Mouse (Mus musculus): ENCODE measurements around the gene Ankrd11. TPM values are rescaled to one million over a fixed set of nuclear protein-coding genes. Genes with fewer than 3 reads are reported as not detected.
A peak's percentile ranks its signal among the peaks of the same experiment; 100 is the strongest.

The Ankrd11 gene
- polyA plus RNA-seq, 1 experiment from 2014 or later, result 71.8 TPM

GRCm38 (mm10) chr8:122938170-122938569, 103.9 kb downstream of the Ankrd11 start:
- no peak overlapping the region for H3K9ac ChIP-seq (replicated peaks; ENCODE audit: low read length)
- peak; percentile 25 for DNase-seq (ENCODE audit: low spot score)
- H3K4me1 ChIP-seq (ENCODE audit: control insufficient read depth, insufficient read depth, low read length), result no peaks in the 10 kb centered on the region; the same call in 1 of the 2 replicates
- no peaks in the 10 kb centered on the region for H3K27me3 ChIP-seq (ENCODE audit: control insufficient read depth, insufficient read depth, low read length)
- WGBS, result 57% methylated on average over 3 of the region's 3 CpGs
- no peak overlapping the region for H3K4me3 ChIP-seq (ENCODE audit: low read depth, low read length)
- no peaks in the 10 kb centered on the region for H3K9me3 ChIP-seq (replicated peaks; ENCODE audit: control insufficient read depth, low read length)
- no peak overlapping the region for H3K27ac ChIP-seq (replicated peaks; ENCODE audit: low read depth, low read length)
- no peak for ATAC-seq (replicated peaks; ENCODE audit: insufficient number of reproducible peaks, low FRiP score, low TSS enrichment, low read depth)
- H3K36me3 ChIP-seq (replicated peaks; ENCODE audit: control insufficient read depth, insufficient read depth, low read depth, low read length), result no peaks in the 10 kb centered on the region
- H3K4me2 ChIP-seq (ENCODE audit: low read depth, low read length), result no peak overlapping the region

GRCm38 (mm10) chr8:122937545-122938053, 104.5 kb downstream of the Ankrd11 start:
- H3K4me2 ChIP-seq (ENCODE audit: low read depth, low read length), result no peak overlapping the region
- no peaks in the 10 kb centered on the region for H3K9me3 ChIP-seq (replicated peaks; ENCODE audit: control insufficient read depth, low read length)
- no peak overlapping the region for H3K9ac ChIP-seq (replicated peaks; ENCODE audit: low read length)
- no peak overlapping the region for H3K27ac ChIP-seq (replicated peaks; ENCODE audit: low read depth, low read length)
- H3K4me3 ChIP-seq (ENCODE audit: low read depth, low read length), result no peak overlapping the region
- ATAC-seq (replicated peaks; ENCODE audit: insufficient number of reproducible peaks, low FRiP score, low TSS enrichment, low read depth), result no peak
- no peaks in the 10 kb centered on the region for H3K27me3 ChIP-seq (ENCODE audit: control insufficient read depth, insufficient read depth, low read length)
- DNase-seq (ENCODE audit: low spot score), result no peak
- H3K36me3 ChIP-seq (replicated peaks; ENCODE audit: control insufficient read depth, insufficient read depth, low read depth, low read length), result no peaks in the 10 kb centered on the region
- WGBS, result 86% methylated on average over 2 of the region's 2 CpGs
- H3K4me1 ChIP-seq (ENCODE audit: control insufficient read depth, insufficient read depth, low read length), result no peaks in the 10 kb centered on the region; the same call in 1 of the 2 replicates

GRCm38 (mm10) chr8:122935912-122936311, 106.2 kb downstream of the Ankrd11 start:
- Histone ChIP-seq H3K27me3 (ENCODE audit: control insufficient read depth, insufficient read depth, low read length) (no peaks in the 10 kb centered on the region), H3K4me1 (ENCODE audit: control insufficient read depth, insufficient read depth, low read length) (no peaks in the 10 kb centered on the region; the same call in 1 of the 2 replicates), H3K36me3 (replicated peaks; ENCODE audit: control insufficient read depth, insufficient read depth, low read depth, low read length) (no peaks in the 10 kb centered on the region), H3K27ac (replicated peaks; ENCODE audit: low read depth, low read length) (no peak overlapping the region), H3K4me2 (ENCODE audit: low read depth, low read length) (no peak overlapping the region), H3K9ac (replicated peaks; ENCODE audit: low read length) (no peak overlapping the region), H3K4me3 (ENCODE audit: low read depth, low read length) (no peak overlapping the region), H3K9me3 (replicated peaks; ENCODE audit: control insufficient read depth, low read length) (no peaks in the 10 kb centered on the region)
- 89% methylated on average over 3 of the region's 3 CpGs for WGBS
- ATAC-seq (replicated peaks; ENCODE audit: insufficient number of reproducible peaks, low FRiP score, low TSS enrichment, low read depth) (no peak), DNase-seq (ENCODE audit: low spot score) (no peak)

GRCm38 (mm10) chr8:122935118-122935517, 107.0 kb downstream of the Ankrd11 start:
- Histone ChIP-seq H3K4me3 (ENCODE audit: low read depth, low read length) (no peak overlapping the region), H3K36me3 (replicated peaks; ENCODE audit: control insufficient read depth, insufficient read depth, low read depth, low read length) (no peaks in the 10 kb centered on the region), H3K9me3 (replicated peaks; ENCODE audit: control insufficient read depth, low read length) (no peaks in the 10 kb centered on the region), H3K4me2 (ENCODE audit: low read depth, low read length) (no peak overlapping the region), H3K27me3 (ENCODE audit: control insufficient read depth, insufficient read depth, low read length) (no peaks in the 10 kb centered on the region), H3K27ac (replicated peaks; ENCODE audit: low read depth, low read length) (no peak overlapping the region), H3K9ac (replicated peaks; ENCODE audit: low read length) (no peak overlapping the region), H3K4me1 (ENCODE audit: control insufficient read depth, insufficient read depth, low read length) (no peaks in the 10 kb centered on the region; the same call in 1 of the 2 replicates)
- DNase-seq (ENCODE audit: low spot score) (no peak), ATAC-seq (replicated peaks; ENCODE audit: insufficient number of reproducible peaks, low FRiP score, low TSS enrichment, low read depth) (no peak)
- WGBS, result 84% methylated on average over 1 of the region's 1 CpGs

- Histone ChIP-seq H3K4me1 (ENCODE audit: control insufficient read depth, insufficient read depth, low read length) (no peaks in the 10 kb centered on the region; the same call in 1 of the 2 replicates), H3K4me2 (ENCODE audit: low read depth, low read length) (no peak overlapping the region), H3K27me3 (ENCODE audit: control insufficient read depth, insufficient read depth, low read length) (no peaks in the 10 kb centered on the region), H3K36me3 (replicated peaks; ENCODE audit: control insufficient read depth, insufficient read depth, low read depth, low read length) (no peaks in the 10 kb centered on the region), H3K9me3 (replicated peaks; ENCODE audit: control insufficient read depth, low read length) (no peaks in the 10 kb centered on the region), H3K9ac (replicated peaks; ENCODE audit: low read length) (no peak overlapping the region), H3K4me3 (ENCODE audit: low read depth, low read length) (no peak overlapping the region), H3K27ac (replicated peaks; ENCODE audit: low read depth, low read length) (no peak overlapping the region)
- ATAC-seq (replicated peaks; ENCODE audit: insufficient number of reproducible peaks, low FRiP score, low TSS enrichment, low read depth) (no peak), DNase-seq (ENCODE audit: low spot score) (no peak)
Measured at GRCm38 (mm10) chr8:122933973-122934372, 108.1 kb downstream of the Ankrd11 start.

GRCm38 (mm10) chr8:122932561-122932959, 109.5 kb downstream of the Ankrd11 start:
- no peak for ATAC-seq (replicated peaks; ENCODE audit: insufficient number of reproducible peaks, low FRiP score, low TSS enrichment, low read depth)
- H3K27ac ChIP-seq (replicated peaks; ENCODE audit: low read depth, low read length), result no peak overlapping the region
- 87% methylated on average over 2 of the region's 2 CpGs for WGBS

GRCm38 (mm10) chr8:122931834-122932560, 110.1 kb downstream of the Ankrd11 start:
- Histone ChIP-seq H3K4me2 (ENCODE audit: low read depth, low read length) (no peak overlapping the region), H3K9ac (replicated peaks; ENCODE audit: low read length) (no peak overlapping the region), H3K4me3 (ENCODE audit: low read depth, low read length) (no peak overlapping the region), H3K4me1 (ENCODE audit: control insufficient read depth, insufficient read depth, low read length) (no peaks in the 10 kb centered on the region), H3K9me3 (replicated peaks; ENCODE audit: control insufficient read depth, low read length) (no peaks in the 10 kb centered on the region), H3K27ac (replicated peaks; ENCODE audit: low read depth, low read length) (no peak overlapping the region), H3K27me3 (ENCODE audit: control insufficient read depth, insufficient read depth, low read length) (no peaks in the 10 kb centered on the region), H3K36me3 (replicated peaks; ENCODE audit: control insufficient read depth, insufficient read depth, low read depth, low read length) (no peaks in the 10 kb centered on the region)
- 64% methylated on average over 3 of the region's 3 CpGs for WGBS
- ATAC-seq (replicated peaks; ENCODE audit: insufficient number of reproducible peaks, low FRiP score, low TSS enrichment, low read depth), result no peak
- no peak for DNase-seq (ENCODE audit: low spot score)

More at GRCm38 (mm10) chr8:122932561-122932959, 109.5 kb downstream of the Ankrd11 start:
- H3K4me3 ChIP-seq (ENCODE audit: low read depth, low read length), result no peak overlapping the region
- DNase-seq (ENCODE audit: low spot score), result no peak
- H3K9ac ChIP-seq (replicated peaks; ENCODE audit: low read length), result no peak overlapping the region
- no peaks in the 10 kb centered on the region for H3K9me3 ChIP-seq (replicated peaks; ENCODE audit: control insufficient read depth, low read length)
- H3K36me3 ChIP-seq (replicated peaks; ENCODE audit: control insufficient read depth, insufficient read depth, low read depth, low read length), result no peaks in the 10 kb centered on the region
- no peaks in the 10 kb centered on the region for H3K4me1 ChIP-seq (ENCODE audit: control insufficient read depth, insufficient read depth, low read length)
- H3K27me3 ChIP-seq (ENCODE audit: control insufficient read depth, insufficient read depth, low read length), result no peaks in the 10 kb centered on the region
- H3K4me2 ChIP-seq (ENCODE audit: low read depth, low read length), result no peak overlapping the region

GRCm38 (mm10) chr8:122928631-122929224, 113.3 kb downstream of the Ankrd11 start:
- H3K27ac ChIP-seq (replicated peaks; ENCODE audit: low read depth, low read length), result no peak overlapping the region
- no peak overlapping the region for H3K4me3 ChIP-seq (ENCODE audit: low read depth, low read length)
- no peak for ATAC-seq (replicated peaks; ENCODE audit: insufficient number of reproducible peaks, low FRiP score, low TSS enrichment, low read depth)
- 94% methylated on average over 7 of the region's 7 CpGs for WGBS
- H3K9me3 ChIP-seq (replicated peaks; ENCODE audit: control insufficient read depth, low read length), result no peaks in the 10 kb centered on the region
- no peaks in the 10 kb centered on the region for H3K36me3 ChIP-seq (replicated peaks; ENCODE audit: control insufficient read depth, insufficient read depth, low read depth, low read length)
- no peak for DNase-seq (ENCODE audit: low spot score)
- H3K9ac ChIP-seq (replicated peaks; ENCODE audit: low read length), result no peak overlapping the region
- no peaks in the 10 kb centered on the region for H3K27me3 ChIP-seq (ENCODE audit: control insufficient read depth, insufficient read depth, low read length)
- no peak overlapping the region for H3K4me2 ChIP-seq (ENCODE audit: low read depth, low read length)
- H3K4me1 ChIP-seq (ENCODE audit: control insufficient read depth, insufficient read depth, low read length), result no peaks in the 10 kb centered on the region
